Mouse (Mus musculus) induced T-regulatory cell, adult 2 months (primary cell): ENCODE measurements around the gene Smg1.

Experiments
- DNase-seq: peaks from one replicate; pipeline ENCODE4 v3.0.0-alpha.2; 2012; ENCODE audit warnings: low read depth

Gene Smg1

GRCm38 (mm10) chr7:118103462-118104379, 139.7 kb downstream of the Smg1 start:
- no peak for DNase-seq

DNA sequence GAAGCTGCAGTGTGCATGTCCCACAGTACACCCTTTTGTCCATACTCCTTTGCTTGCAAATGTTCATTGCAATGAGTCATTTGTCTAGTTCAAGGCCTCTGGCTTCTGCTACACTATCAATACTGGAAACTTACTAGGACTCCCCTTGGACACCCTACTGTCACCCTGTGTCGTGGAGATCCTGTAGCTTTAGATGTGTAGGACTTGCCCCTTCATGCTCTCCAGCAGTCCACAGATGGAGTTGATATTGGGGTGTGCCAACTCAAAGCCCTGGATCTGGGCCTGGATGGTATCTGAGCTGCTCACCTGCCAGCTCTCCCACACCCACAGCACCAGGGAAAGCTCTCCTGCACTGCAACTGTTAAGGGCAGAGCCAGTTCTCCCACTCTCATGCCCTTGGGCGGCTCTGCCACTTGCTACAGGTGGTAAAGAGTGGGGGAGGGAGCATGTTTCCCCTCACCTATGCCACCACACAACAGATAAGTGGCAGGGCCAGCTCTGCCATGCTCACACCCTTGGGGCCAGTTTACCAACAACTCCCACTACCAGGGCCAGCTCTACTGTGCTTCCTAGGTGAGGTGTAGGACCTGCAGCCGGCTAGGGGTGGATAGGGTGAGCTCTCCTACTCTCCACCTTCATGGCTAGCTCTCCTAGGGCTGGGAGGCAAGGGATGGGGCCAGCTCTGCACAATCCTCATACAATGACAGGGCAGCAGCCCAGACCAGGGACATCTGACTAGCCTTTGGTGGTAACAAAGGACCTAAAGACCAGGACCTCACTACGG, 140.6 kb downstream of the Smg1 start:
- no peak for DNase-seq

GRCm38 (mm10) chr7:118102231-118102630, 141.2 kb downstream of the Smg1 start:
- peak; percentile 79 for DNase-seq

DNA sequence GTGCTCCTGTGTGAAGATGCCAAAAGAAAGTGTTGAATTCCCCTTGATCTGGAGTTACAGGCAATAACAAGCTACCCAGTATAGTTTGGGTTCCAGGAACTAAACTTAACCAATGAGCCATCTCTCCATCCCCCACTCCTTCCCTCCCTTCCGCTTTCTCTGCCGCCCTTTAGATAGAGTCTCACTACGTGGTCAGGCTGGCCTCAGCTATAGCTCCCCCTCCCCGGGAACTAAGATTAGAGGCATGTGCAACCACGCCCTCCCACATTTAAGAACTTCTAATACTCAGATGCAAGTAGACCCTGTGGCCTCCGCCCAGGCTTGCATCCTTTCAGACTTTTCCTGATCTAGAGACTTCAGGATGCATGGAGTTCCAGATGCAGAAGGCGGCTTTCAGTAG, 145.9 kb downstream of the Smg1 start:
- DNase-seq, result no peak
